Mouse (Mus musculus): ENCODE results near the gene Zfp944. TPM values are rescaled to one million over a fixed set of nuclear protein-coding genes. Genes with fewer than 3 reads are reported as not detected.
"Not testable (repeated sequence)": the region's sequence is repeated elsewhere in the genome, so short reads cannot be mapped to it uniquely, and the experiment has no call there.

Gene Zfp944
- total RNA-seq (2022): 1 to 10 TPM; 3.3 to 5.1 (median 4.5) TPM

- peak; percentile 67 for DNase-seq (ENCODE audit: low spot score)
These were observed at the start of gene Zfp944, which contains the start of gene Zfp758 for GRCm38 (mm10) chr17:22361101-22361781. TSS of gene Zfp944 (minus strand) at chr17:22361400. TSS of gene Zfp758 (plus strand) at chr17:22361453.

GRCm38 (mm10) chr17:22410756-22411155 is 49.6 kb upstream of the Zfp944 start:
- peak; percentile 20 for DNase-seq (ENCODE audit: low spot score)

- no peak for DNase-seq (ENCODE audit: low spot score)
These were observed 2.7 kb upstream of the Zfp944 start for GRCm38 (mm10) chr17:22363895-22364294.

- no peak for DNase-seq (ENCODE audit: low spot score)
These were observed 628 bp downstream of the Zfp944 start for GRCm38 (mm10) chr17:22360572-22360971.

GRCm38 (mm10) chr17:22352794-22353193 is 8.4 kb downstream of the Zfp944 start:
- peak; percentile 19 for DNase-seq (ENCODE audit: low spot score)

- DNase-seq (ENCODE audit: low spot score): not testable (repeated sequence)
These were observed 46.0 kb downstream of the Zfp944 start for GRCm38 (mm10) chr17:22315247-22315646.

- peak; percentile 95 for DNase-seq (ENCODE audit: low spot score)
These were observed 46.4 kb downstream of the Zfp944 start, which contains the start of gene CT030661.1 for GRCm38 (mm10) chr17:22314730-22315226. TSS of gene CT030661.1 (minus strand) at chr17:22314837.

GRCm38 (mm10) chr17:22314219-22314618 is 47.0 kb downstream of the Zfp944 start:
- not testable (repeated sequence) for DNase-seq (ENCODE audit: low spot score)

Other genes with a start within 250 kb of the Zfp944 start
- gene Zfp947, start 195.2 kb downstream of the Zfp944 start, total RNA-seq (2022): 1 to 10 TPM in 3 of 4 experiments, under 1 TPM in 1; 0.57 to 1.5 (median 1.3) TPM
- gene Zfp994, start 135.8 kb downstream of the Zfp944 start, total RNA-seq (2022): 1 to 10 TPM; 2.0 to 2.7 (median 2.3) TPM
- 1 to 10 TPM; 5.7 to 8.5 (median 7.4) TPM for gene CT030661.1, start 46.6 kb downstream of the Zfp944 start, total RNA-seq (2022)
- 1 to 10 TPM; 7.8 to 9.5 (median 9.3) TPM for gene Zfp758, start 53 bp upstream of the Zfp944 start, total RNA-seq (2022)
- 1 to 10 TPM; 2.8 to 3.9 (median 3.9) TPM for gene Zfp946, start 62.8 kb upstream of the Zfp944 start, total RNA-seq (2022)
- not detected for gene Vmn2r111, start 212.1 kb upstream of the Zfp944 start, total RNA-seq (2022)
- gene Vmn2r112, start 239.6 kb upstream of the Zfp944 start, total RNA-seq (2022): not detected

All from heart, adult 8-10 months (tissue).